Mouse (Mus musculus): ENCODE results near the gene Nr5a1.
A peak's percentile ranks its signal among the peaks of the same experiment; 100 is the strongest.

DNA sequence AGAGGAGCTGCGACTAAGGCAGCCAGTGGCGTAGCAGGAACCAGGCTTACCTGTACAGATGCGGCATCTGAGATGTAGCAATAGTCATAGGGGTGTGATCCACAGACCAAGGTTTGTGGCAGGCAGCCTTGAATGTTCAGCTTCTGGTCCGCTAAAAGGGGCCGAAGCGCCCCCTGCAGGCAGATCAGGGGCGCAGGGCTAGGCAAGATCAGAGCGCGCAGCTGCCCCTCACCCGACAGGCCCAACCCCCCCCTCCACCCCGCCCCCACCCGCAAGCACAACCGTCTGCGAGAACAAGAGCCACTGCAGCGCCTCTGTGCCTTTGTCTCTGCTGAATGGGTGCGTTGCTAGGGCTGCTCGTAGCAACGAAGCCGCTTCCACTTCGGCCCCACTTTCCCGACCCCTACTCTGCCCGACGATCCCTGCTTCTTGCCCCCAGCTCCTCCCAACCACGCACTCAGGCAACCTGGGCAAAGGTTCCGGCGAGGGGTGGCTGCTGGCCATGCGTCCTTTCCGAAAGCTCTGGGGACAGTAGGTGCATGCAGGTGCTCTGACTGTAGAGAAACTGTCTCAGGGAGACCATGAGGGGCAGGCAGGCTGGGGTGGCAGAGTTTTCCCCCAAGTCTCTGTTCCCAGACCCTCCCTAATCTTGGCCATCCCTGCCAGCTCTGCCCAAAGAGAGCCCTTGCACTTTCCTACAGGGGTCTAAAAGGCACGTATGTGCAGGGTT lies 25.4 kb downstream of the Nr5a1 start:
- TF ChIP-seq RAD21 (IDR thresholded peaks at IDR 0.05; ENCODE audit: low read depth, low read length) (peak; percentile 25), USF1 (IDR thresholded peaks at IDR 0.05; ENCODE audit: low read depth, low read length) (no peak), MYC (IDR thresholded peaks at IDR 0.05; ENCODE audit: low read depth, low read length) (no peak), TCF12 (IDR thresholded peaks at IDR 0.05; ENCODE audit: low read depth, low read length) (no peak), CTCF (conservative IDR thresholded peaks at IDR 0.05 in 1 of 2, IDR thresholded peaks at IDR 0.05 in 1 of 2; ENCODE audit: low read depth in 2 of 2, low read length in 2 of 2) (peak in 1 of 2 experiments; percentile 62; a peak in 2 of 4 replicates), E2F4 (IDR thresholded peaks at IDR 0.05; ENCODE audit: insufficient replicate concordance, low read depth, low read length) (no peak), POLR2AphosphoS2 (IDR thresholded peaks at IDR 0.05; ENCODE audit: low read depth, low read length) (no peak)
